Mouse (Mus musculus): ENCODE results near the gene Vcl.

- TF ChIP-seq POLR2A (IDR thresholded peaks at IDR 0.05; ENCODE audit: low read depth, low read length) (no peak), CTCF (IDR thresholded peaks at IDR 0.05; ENCODE audit: borderline replicate concordance, insufficient read depth, low read length) (no peak)
Measured at GRCm38 (mm10) chr14:21029025-21029659, 99.9 kb downstream of the Vcl start.

All from embryonic fibroblast, embryonic 13.5 days (primary cell).